Mouse (Mus musculus): Measurements from ENCODE around the gene Gm28043.
"Not testable (repeated sequence)": the region's sequence is repeated elsewhere in the genome, so short reads cannot be mapped to it uniquely, and the experiment has no call there.

Gm28043 gene

DNA sequence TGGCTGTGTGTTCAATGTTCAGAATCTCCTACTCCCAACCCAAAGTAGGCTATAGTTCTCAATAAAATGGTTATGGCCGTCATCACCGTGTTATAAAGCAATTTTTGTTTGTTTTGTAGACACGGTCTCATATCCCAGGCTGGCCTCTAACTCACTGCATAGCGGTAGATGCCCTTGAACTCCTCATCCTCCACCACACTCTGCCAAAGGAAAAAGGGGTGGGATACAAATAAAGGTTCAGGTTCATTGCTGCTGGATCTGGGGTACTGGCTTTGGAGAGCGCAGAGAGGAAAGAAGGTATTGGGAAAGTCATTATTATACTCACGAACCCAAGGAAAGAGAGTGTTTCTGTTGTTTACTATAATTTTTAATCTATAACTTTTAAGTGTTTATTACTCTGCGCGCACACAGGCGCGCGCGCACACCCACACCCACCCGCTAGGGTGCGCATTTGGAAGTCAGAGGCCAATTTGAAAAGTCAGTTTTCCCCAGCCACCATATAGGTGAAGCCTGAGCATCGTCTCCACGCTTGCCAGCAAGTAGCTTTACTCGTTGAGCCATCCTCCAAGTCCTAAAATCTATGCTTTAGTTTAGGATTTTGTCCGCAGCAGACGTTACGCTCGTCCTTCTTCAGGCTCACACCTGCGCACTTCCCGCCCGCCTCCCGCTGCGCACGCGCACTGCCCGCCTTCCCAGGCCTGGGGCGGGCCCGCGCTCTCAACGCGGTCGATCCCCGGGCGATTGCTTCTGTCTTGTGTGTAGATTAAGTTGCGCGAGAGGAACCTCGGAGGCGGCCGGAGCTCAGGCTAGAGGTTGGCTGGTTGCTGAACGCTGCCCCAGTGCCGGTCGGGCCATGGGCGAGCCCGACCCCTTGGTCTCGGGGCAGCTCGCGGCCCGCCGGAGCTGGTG lies at the start of gene Gm28043, which contains the start of gene Rnf8:
Gm28043 (plus strand) TSS at position 762 of the 909 bp plus-strand sequence.
Rnf8 (plus strand) TSS at position 676 of the 909 bp plus-strand sequence.
- peak; percentile 91 to 97 for DNase-seq (ENCODE audit: low spot score in 2 of 2)

DNA sequence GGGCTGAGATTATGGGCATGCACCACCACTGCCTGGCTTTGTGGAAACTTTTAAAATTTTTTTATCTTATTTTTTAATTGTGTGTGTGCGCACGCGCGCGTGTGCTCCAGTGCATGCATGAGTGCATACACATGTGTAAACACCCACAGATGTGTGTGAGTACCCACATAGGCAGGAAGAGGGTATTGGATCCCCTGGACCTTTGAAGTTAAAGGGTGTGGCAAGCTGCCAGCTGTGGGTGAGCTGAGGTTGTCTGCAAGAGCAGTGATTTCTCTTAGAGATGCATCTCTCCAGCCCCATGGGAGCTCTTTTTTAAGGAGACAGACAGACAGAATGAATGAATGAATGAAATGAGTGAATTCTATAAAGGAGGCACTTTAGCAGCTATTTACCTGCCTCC lies 49.2 kb upstream of the Gm28043 start:
- DNase-seq (ENCODE audit: low spot score in 2 of 2): no peak

GRCm38 (mm10) chr17:29568435-29568834 lies 46.2 kb upstream of the Gm28043 start:
- DNase-seq (ENCODE audit: low spot score in 2 of 2): no peak

GRCm38 (mm10) chr17:29569831-29570230 lies 44.8 kb upstream of the Gm28043 start:
- no peak for DNase-seq (ENCODE audit: low spot score in 2 of 2)

DNA sequence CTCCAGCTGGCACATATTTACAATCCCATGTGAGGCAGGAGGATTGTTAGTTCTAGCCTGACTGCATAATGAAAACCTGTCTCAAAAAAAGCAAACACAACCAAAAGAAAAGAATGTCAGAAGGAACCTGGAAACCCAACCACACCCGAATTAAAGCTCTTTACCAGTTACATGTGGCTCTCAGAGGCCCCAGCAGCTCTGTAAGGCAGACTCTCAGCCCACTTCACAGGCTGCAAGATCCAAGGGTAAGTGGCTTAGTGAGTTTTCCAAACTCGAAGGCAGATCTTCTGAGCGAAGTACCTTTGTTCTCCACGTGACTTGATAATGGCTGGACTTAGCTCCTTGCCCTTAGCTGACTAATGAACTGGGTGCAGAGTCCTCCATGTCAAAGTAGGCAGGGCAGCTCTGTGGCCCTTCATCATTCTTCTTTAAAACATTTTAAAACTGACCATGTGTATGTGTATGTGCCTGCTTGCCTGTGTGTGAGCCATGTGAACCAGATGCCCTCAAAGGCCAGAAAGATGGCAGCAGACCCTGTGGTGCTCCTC lies 35.0 kb upstream of the Gm28043 start:
- DNase-seq (ENCODE audit: low spot score in 2 of 2): no peak

DNA sequence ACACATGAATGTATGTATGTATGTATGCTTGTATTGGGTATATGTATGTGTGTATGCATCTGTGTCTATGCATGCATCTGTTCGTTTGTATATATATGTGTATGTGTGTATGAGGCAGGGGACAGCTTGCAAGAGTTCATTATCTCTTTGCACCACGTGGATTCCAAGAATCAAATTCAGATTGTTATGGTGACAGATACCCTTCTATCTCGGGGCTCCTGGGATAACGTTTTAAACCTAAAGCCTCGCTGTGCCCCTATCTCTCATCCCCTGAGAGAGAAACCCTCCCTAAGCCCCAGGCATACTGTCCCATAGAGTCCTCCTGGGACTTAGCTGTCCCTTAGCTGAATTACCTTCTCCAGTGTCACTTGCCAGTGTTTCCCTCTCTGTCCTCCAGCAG lies 31.1 kb upstream of the Gm28043 start:
- DNase-seq (ENCODE audit: low spot score in 2 of 2): no peak

- no peak for DNase-seq (ENCODE audit: low spot score in 2 of 2)
Observed at GRCm38 (mm10) chr17:29584306-29584705, 30.4 kb upstream of the Gm28043 start.

- no peak for DNase-seq (ENCODE audit: low spot score in 2 of 2)
Observed at GRCm38 (mm10) chr17:29584737-29585136, 29.9 kb upstream of the Gm28043 start.

- no peak for DNase-seq (ENCODE audit: low spot score in 2 of 2)
Observed at GRCm38 (mm10) chr17:29585446-29585845, 29.2 kb upstream of the Gm28043 start.

DNA sequence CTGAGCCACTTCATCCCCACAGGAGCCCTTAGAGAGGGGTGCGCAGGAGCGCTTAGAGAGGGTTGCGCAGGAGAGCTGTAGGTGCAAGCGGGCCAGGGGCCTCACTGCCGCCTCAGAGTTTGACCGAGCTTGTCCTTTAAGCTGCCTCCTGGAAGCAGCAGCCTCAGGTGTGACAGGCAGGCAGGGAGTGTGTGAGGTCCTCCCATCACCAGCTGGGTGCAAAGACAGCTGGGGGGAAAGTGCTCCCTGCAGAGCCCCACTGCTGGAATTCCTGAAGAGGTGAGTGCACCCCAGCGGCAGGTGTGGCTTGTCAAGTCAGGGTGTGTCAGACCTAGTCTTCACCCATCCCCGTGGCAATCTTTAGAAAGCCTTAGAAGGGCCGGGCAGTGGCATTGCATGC lies 27.8 kb upstream of the Gm28043 start:
- DNase-seq (ENCODE audit: low spot score in 2 of 2): no peak

GRCm38 (mm10) chr17:29589221-29589898 lies 25.3 kb upstream of the Gm28043 start:
- no peak for DNase-seq (ENCODE audit: low spot score in 2 of 2)

GRCm38 (mm10) chr17:29595891-29596770 lies 18.5 kb upstream of the Gm28043 start:
- DNase-seq (ENCODE audit: low spot score in 2 of 2): no peak

GRCm38 (mm10) chr17:29596771-29597132 lies 17.9 kb upstream of the Gm28043 start:
- DNase-seq (ENCODE audit: low spot score in 2 of 2): no peak

DNA sequence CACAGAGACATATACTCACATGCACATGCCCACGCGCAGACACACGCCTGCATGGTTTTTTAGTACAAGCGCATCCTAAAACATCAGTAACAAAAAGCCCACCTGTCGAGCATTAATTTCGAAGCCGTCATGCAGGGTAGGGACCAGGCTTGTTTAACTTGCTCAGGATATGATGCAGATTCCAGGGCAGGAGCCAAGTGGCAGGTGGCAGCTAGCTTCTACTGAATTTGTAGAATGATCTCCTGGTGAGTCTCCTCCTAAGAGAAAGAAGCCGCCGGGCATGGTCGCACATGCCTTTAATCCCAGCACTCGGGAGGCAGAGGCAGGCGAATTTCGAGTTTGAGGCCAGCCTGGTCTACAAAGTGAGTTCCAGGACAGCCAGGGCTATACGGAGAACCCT lies 15.6 kb upstream of the Gm28043 start:
- DNase-seq (ENCODE audit: low spot score in 2 of 2): no peak

GRCm38 (mm10) chr17:29599537-29599936 lies 15.1 kb upstream of the Gm28043 start:
- DNase-seq (ENCODE audit: low spot score in 2 of 2): no peak

DNA sequence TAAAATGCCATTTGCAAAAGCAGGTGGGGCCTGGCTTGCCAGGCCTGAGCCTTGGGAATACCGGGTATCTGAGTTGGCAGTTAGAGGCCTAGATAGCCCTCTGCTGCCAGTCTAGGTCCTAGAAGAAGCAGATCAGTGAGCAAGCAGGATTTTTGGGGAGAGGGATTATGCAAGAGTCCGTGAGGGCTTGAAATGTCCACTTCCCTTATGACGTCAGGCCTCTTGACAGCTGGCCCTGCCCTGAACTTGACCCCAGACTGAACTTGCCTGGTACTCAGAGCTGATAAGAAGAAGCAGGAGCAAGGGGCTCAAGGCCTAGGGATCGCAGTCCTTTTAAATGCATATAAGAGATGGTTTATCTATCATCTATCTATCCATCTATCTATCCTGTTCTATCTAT lies 13.3 kb upstream of the Gm28043 start:
- DNase-seq (ENCODE audit: low spot score in 2 of 2): no peak

DNA sequence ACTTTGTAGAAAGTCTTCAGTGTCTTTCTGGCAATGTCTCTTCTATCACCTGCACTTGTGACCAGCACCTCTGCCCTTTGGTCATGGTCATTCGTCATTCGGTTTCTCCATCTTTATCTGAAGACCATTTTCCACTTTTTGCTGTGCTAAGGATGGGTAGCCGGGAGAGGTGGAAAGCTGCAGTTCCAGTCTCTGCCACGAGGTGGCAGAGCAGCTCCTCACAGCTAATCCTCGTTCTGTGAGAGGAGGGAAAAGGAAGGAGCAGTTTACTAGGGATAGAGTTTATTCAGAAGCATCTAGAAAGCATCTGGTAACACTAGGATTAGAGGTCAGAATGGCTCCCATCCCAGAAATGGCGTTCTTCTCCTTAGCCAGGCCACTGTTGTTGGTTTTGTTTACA lies 11.4 kb upstream of the Gm28043 start:
- peak; percentile 80 to 83 for DNase-seq (ENCODE audit: low spot score in 2 of 2)

DNA sequence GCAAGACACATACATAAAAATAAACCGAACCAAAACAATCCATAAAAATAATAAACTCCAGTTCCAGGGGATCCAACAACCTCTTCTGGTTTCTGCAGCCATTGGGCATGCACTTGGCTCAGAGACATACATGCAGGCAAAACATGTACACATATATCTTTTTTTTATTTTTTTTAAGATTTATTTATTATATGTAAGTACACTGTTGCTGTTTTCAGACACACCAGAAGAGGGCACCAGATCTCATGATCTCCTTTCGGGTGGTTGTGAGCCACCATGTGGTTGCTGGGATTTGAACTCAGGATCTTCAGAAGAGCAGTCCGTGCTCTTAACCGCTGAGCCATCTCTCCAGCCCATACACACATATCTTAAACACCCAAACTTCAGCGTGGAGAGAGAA lies 1.2 kb upstream of the Gm28043 start:
- DNase-seq (ENCODE audit: low spot score in 2 of 2): not testable (repeated sequence)

GRCm38 (mm10) chr17:29615024-29615551 lies 412 bp downstream of the Gm28043 start:
- DNase-seq (ENCODE audit: low spot score in 2 of 2): peak in 1 of 2 experiments; percentile 55

DNA sequence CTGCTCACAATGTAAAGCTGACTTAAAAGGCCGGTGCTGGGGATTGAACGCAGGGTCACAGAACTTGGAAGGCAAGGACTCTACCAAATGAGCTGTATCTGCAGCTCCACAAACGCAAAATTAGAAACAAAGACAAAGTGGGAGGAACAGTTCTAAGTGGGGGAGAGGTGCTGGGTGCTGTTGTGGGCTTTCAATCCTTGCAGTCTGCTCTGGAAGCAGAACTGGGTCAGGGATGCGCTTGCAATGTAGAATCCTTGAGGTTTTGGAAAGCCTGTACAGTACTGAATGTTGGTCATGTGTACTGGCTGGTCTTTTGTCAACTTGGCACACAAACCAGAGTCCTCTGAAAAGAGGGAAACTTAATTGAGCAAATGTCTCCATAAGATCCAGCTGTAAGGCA lies 940 bp downstream of the Gm28043 start:
- no peak for DNase-seq (ENCODE audit: low spot score in 2 of 2)

DNA sequence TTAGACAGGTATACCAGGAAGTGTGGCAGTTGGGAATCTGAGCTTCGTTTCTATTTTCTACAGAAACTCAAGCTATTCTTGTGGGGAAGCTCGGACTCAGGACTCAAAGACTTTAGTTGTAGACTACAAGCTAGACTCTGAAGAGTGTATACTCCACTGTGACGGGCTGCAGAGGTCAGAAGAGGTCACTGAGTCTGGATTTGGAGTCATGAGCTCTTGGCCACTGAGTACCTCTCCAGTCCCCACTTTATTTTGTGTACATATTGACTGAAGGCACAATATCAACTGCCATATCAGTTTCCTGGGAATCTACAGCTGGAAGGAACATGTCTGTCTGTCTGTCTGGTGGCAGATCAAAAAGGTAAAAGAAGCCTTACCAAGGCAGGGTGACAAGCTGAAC lies 4.6 kb downstream of the Gm28043 start:
- no peak for DNase-seq (ENCODE audit: low spot score in 2 of 2)
